Mouse (Mus musculus) adrenal gland, postnatal 10 days (tissue): ENCODE data around the gene Lce1a1. TPM values are rescaled to one million over a fixed set of nuclear protein-coding genes. Genes with fewer than 3 reads are reported as not detected.

Experiments used
- DNase-seq: peaks from one replicate; pipeline ENCODE4 v3.0.0; 2021; ENCODE audit warnings: mixed read lengths
- long read RNA-seq, 2 experiments: library from polyadenylated mRNA; stranded (forward); transcript quantifications; one replicate each; pipeline ENCODE4 v2.0.0; 2021
- total RNA-seq, 2 experiments: library from RNA; stranded (reverse); gene quantifications; 2 replicates each; pipeline ENCODE4 v1.2.3; 2021

Gene Lce1a1
- total RNA-seq, result not detected
- long read RNA-seq, experiment 1, result 0 reads
- long read RNA-seq, experiment 2, result 0 reads

- DNase-seq, result no peak
Measured at GRCm38 (mm10) chr3:92648207-92648606, at the start of gene Lce1a1. Gene Lce1a1, minus strand, starts transcription at chr3:92648307.

GRCm38 (mm10) chr3:92694613-92695012 is 46.5 kb upstream of the Lce1a1 start:
- DNase-seq, result no peak

GRCm38 (mm10) chr3:92691688-92692087 is 43.6 kb upstream of the Lce1a1 start:
- no peak for DNase-seq

- peak; percentile 40 for DNase-seq
Measured at GRCm38 (mm10) chr3:92689154-92689553, 41.0 kb upstream of the Lce1a1 start.

GRCm38 (mm10) chr3:92687110-92687509 is 39.0 kb upstream of the Lce1a1 start, which contains the start of gene Lce1d:
Gene Lce1d, minus strand, starts transcription at chr3:92687210.
- DNase-seq, result no peak

GRCm38 (mm10) chr3:92678947-92679346 is 30.8 kb upstream of the Lce1a1 start, which contains the start of gene Lce1c:
Gene Lce1c, plus strand, starts transcription at chr3:92679247.
- no peak for DNase-seq

- DNase-seq, result no peak
Measured at GRCm38 (mm10) chr3:92670215-92670614, 22.1 kb upstream of the Lce1a1 start, which contains the start of gene Lce1a2. Gene Lce1a2, minus strand, starts transcription at chr3:92670315.

- no peak for DNase-seq
Measured at GRCm38 (mm10) chr3:92656826-92657225, 8.7 kb upstream of the Lce1a1 start, which contains the start of gene Lce1b. Gene Lce1b, minus strand, starts transcription at chr3:92656926.

- no peak for DNase-seq
Measured at GRCm38 (mm10) chr3:92639854-92640253, 8.3 kb downstream of the Lce1a1 start.

- no peak for DNase-seq
Measured at GRCm38 (mm10) chr3:92638653-92638991, 9.5 kb downstream of the Lce1a1 start.

GRCm38 (mm10) chr3:92637745-92638652 is 10.1 kb downstream of the Lce1a1 start:
- DNase-seq, result no peak

- no peak for DNase-seq
Measured at GRCm38 (mm10) chr3:92621560-92621959, 26.5 kb downstream of the Lce1a1 start, which contains the start of gene Lce6a. Gene Lce6a, minus strand, starts transcription at chr3:92621660.

GRCm38 (mm10) chr3:92609804-92610203 is 38.3 kb downstream of the Lce1a1 start:
- no peak for DNase-seq

GRCm38 (mm10) chr3:92607392-92607791 is 40.7 kb downstream of the Lce1a1 start, which contains the start of gene 2210017I01Rik:
Gene 2210017I01Rik, minus strand, starts transcription at chr3:92607492.
- no peak for DNase-seq

- DNase-seq, result no peak
Measured at GRCm38 (mm10) chr3:92602169-92602568, 45.9 kb downstream of the Lce1a1 start.

GRCm38 (mm10) chr3:92600456-92600855 is 47.7 kb downstream of the Lce1a1 start:
- DNase-seq, result no peak

- DNase-seq, result no peak
Measured at GRCm38 (mm10) chr3:92599973-92600372, 48.1 kb downstream of the Lce1a1 start.

- DNase-seq, result no peak
Measured at GRCm38 (mm10) chr3:92598429-92598828, 49.7 kb downstream of the Lce1a1 start.

Other genes with a start within 250 kb of the Lce1a1 start
- not detected for gene Sprr2i, start 240.3 kb downstream of the Lce1a1 start, total RNA-seq
- not detected for gene Sprr2j-ps, start 230.2 kb downstream of the Lce1a1 start, total RNA-seq
- gene Gm9774, start 218.9 kb downstream of the Lce1a1 start, total RNA-seq, result 10 to 100 TPM in 1 of 2 experiments, 1 to 10 TPM in 1; 8.2 to 10.7 TPM
- not detected for gene Sprr2k, start 215.7 kb downstream of the Lce1a1 start, total RNA-seq
- not detected for gene Sprr1b, start 209.5 kb downstream of the Lce1a1 start, total RNA-seq
- gene Sprr3, start 189.6 kb downstream of the Lce1a1 start, total RNA-seq, result not detected
- not detected for gene Sprr1a, start 162.4 kb downstream of the Lce1a1 start, total RNA-seq
- not detected for gene Sprr4, start 147.8 kb downstream of the Lce1a1 start, total RNA-seq
- not detected for gene 2310046K23Rik, start 113.8 kb downstream of the Lce1a1 start, total RNA-seq
- not detected for gene Ivl, start 74.6 kb downstream of the Lce1a1 start, total RNA-seq
- not detected for gene Smcp, start 59.3 kb downstream of the Lce1a1 start, total RNA-seq
- not detected for gene 2210017I01Rik, start 40.8 kb downstream of the Lce1a1 start, total RNA-seq
- gene Lce6a, start 26.6 kb downstream of the Lce1a1 start, total RNA-seq, result not detected
- not detected for gene Lce1b, start 8.6 kb upstream of the Lce1a1 start, total RNA-seq
- not detected for gene Lce1a2, start 22.0 kb upstream of the Lce1a1 start, total RNA-seq
- not detected for gene Lce1c, start 30.9 kb upstream of the Lce1a1 start, total RNA-seq
- not detected for gene Lce1d, start 38.9 kb upstream of the Lce1a1 start, total RNA-seq
- not detected for gene Lce1e, start 60.8 kb upstream of the Lce1a1 start, total RNA-seq
- gene Lce1f, start 72.0 kb upstream of the Lce1a1 start, total RNA-seq, result not detected
- gene Gm38119, start 90.8 kb upstream of the Lce1a1 start, total RNA-seq, result not detected
- not detected for gene Lce1g, start 104.0 kb upstream of the Lce1a1 start, total RNA-seq
- not detected for gene Lce1h, start 116.8 kb upstream of the Lce1a1 start, total RNA-seq
- gene Lce1i, start 130.6 kb upstream of the Lce1a1 start, total RNA-seq, result not detected
- not detected for gene Lce1j, start 142.2 kb upstream of the Lce1a1 start, total RNA-seq
- not detected for gene Lce1k, start 159.6 kb upstream of the Lce1a1 start, total RNA-seq
- not detected for gene Kprp, start 178.9 kb upstream of the Lce1a1 start, total RNA-seq
- not detected for gene Lce1l, start 203.0 kb upstream of the Lce1a1 start, total RNA-seq
- gene 2310050C09Rik, start 221.9 kb upstream of the Lce1a1 start, total RNA-seq, result not detected